7 mouse cellular contexts compared by ENCODE assay signal in the genomic region with DNA sequence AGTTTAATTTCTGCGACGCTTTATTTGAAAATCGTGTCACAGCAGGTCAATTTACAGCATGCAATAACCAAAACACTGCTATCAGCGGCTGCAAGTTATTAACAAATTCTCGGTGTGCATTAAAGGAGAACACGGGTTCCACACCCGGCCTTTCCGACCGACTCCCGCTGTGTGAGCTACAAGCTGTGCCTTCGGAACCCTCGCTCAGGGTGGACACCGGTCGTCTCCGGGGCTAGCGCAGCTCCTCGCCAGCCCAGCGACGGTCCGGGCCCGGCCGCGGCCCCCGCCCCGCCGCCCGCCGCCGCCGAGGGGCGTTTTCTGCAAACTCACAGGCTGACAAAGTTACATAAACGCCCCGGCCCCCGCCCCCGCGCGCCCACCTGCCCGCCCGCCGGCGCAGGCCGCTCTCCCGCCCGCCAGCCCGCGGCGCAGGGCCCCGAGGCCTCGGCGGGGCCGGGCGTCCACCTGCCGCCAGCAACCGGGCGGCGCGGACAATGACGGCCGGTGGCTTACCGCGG. TPM values are rescaled to one million over a fixed set of nuclear protein-coding genes. Genes with fewer than 3 reads are reported as not detected.
DNase-seq lines count a peak whose midpoint lies in the region; ATAC-seq lines count a peak whose summit lies in the region.

No protein-coding gene starts in this region.

- H3K27ac ChIP-seq in brown adipose tissue, adult 24 weeks (replicated peaks; ENCODE audit: low read depth, low read length) = peak overlapping the region; percentile 9; the same call in 1 of the 2 replicates
- peak overlapping the region; percentile 90 for H3K27ac ChIP-seq in hindbrain, embryonic 15.5 days (replicated peaks)
- peak overlapping the region; percentile 93 for H3K27ac ChIP-seq in midbrain, embryonic 12.5 days (replicated peaks)

- WGBS in hindbrain, embryonic 15.5 days = under 1% methylated on average over 61 of the region's 61 CpGs
- WGBS in midbrain, embryonic 12.5 days = under 1% methylated on average over 58 of the region's 61 CpGs

- H3K4me3 ChIP-seq in brown adipose tissue, adult 24 weeks (ENCODE audit: insufficient read depth, low read depth, low read length) = peak overlapping the region; percentile 77
- H3K4me3 ChIP-seq in hindbrain, embryonic 15.5 days = peak overlapping the region; percentile 76
- H3K4me3 ChIP-seq in midbrain, embryonic 12.5 days = peak overlapping the region; percentile 87

- peak overlapping the region; percentile 82 for H3K9ac ChIP-seq in hindbrain, embryonic 15.5 days
- peak overlapping the region; percentile 96 for H3K9ac ChIP-seq in midbrain, embryonic 12.5 days (replicated peaks)

- peaks cover 14% of the 10 kb centered on the region for H3K4me1 ChIP-seq in brown adipose tissue, adult 24 weeks (ENCODE audit: control insufficient read depth, insufficient read depth, insufficient read length, low read length)
- H3K4me1 ChIP-seq in hindbrain, embryonic 15.5 days (replicated peaks) = peaks cover 41% of the 10 kb centered on the region
- peaks cover 38% of the 10 kb centered on the region for H3K4me1 ChIP-seq in midbrain, embryonic 12.5 days

- intact Hi-C loops in left cerebral cortex, postnatal 4 days (cut with DNase I) = loop anchor here (5.0 to 10.0 kb wide), 3 partner anchors 175 to 273 kb away; no protein-coding TSS in a partner anchor

- H3K36me3 ChIP-seq in hindbrain, embryonic 15.5 days = no peaks in the 10 kb centered on the region
- no peaks in the 10 kb centered on the region for H3K36me3 ChIP-seq in midbrain, embryonic 12.5 days

- peak overlapping the region; percentile 74 for H3K4me2 ChIP-seq in hindbrain, embryonic 15.5 days
- H3K4me2 ChIP-seq in midbrain, embryonic 12.5 days (replicated peaks) = peak overlapping the region; percentile 75

- ATAC-seq in hindbrain, embryonic 15.5 days (ENCODE audit: low FRiP score, low read depth) = no peak
- ATAC-seq in midbrain, embryonic 12.5 days (ENCODE audit: low FRiP score, low read depth) = no peak

- no peaks in the 10 kb centered on the region for H3K27me3 ChIP-seq in hindbrain, embryonic 15.5 days
- no peaks in the 10 kb centered on the region for H3K27me3 ChIP-seq in midbrain, embryonic 12.5 days

- DNase-seq in MN1 (ENCODE audit: low spot score) = peak; percentile 42
- peak; percentile 13 for DNase-seq in forelimb bud, embryonic 11.5 days (ENCODE audit: low read depth, low spot score)
- peak; percentile 49 for DNase-seq in left cerebral cortex, postnatal 4 days
- DNase-seq in spleen, postnatal 4 days (ENCODE audit: low spot score in 2 of 2) = peak; percentile 46 to 78

- H3K9me3 ChIP-seq in hindbrain, embryonic 15.5 days = no peaks in the 10 kb centered on the region
- no peaks in the 10 kb centered on the region for H3K9me3 ChIP-seq in midbrain, embryonic 12.5 days

RNA-seq across cellular contexts. Expression of a gene that starts 16.0 kb away (rescaled TPM):
- 3.5 and 4.9 TPM in 2 replicates for polyA plus RNA-seq in brown adipose tissue, adult 24 weeks (2012; ENCODE audit: insufficient read depth, insufficient read length, missing spikeins)
- polyA plus RNA-seq in hindbrain, embryonic 15.5 days (2015; fragmentation: Nextera tagmentation; extraction: Ambion mirVana) = 30.3 and 32.4 TPM in 2 replicates
- 10 to 100 TPM; 78.6 to 81.6 TPM for total RNA-seq in left cerebral cortex, postnatal 4 days (2021)
- 25.2 and 26.9 TPM in 2 replicates for polyA plus RNA-seq in midbrain, embryonic 12.5 days (2016; fragmentation: Nextera tagmentation; extraction: Ambion mirVana)

Comparison
In these comparisons a context has a peak if more than half of its experiments do, and no peak if none do; other contexts are left out.
1. H3K27ac ChIP-seq: peak in every context shown above with its lines; median percentile 93 in midbrain, embryonic 12.5 days; 90 in hindbrain, embryonic 15.5 days; 9 in brown adipose tissue, adult 24 weeks.